Mouse (Mus musculus): Measurements from ENCODE around the gene Myo1e. TPM values are rescaled to one million over a fixed set of nuclear protein-coding genes. Genes with fewer than 3 reads are reported as not detected.
A peak's percentile ranks its signal among the peaks of the same experiment; 100 is the strongest.

Gene Myo1e
- polyA plus RNA-seq, 1 experiment from 2014 or later = 4.1 TPM

GRCm38 (mm10) chr9:70439959-70440358 lies 232.8 kb downstream of the Myo1e start:
- H3K9ac ChIP-seq (ENCODE audit: low read length) = no peak overlapping the region
- no peaks in the 10 kb centered on the region for H3K27me3 ChIP-seq (replicated peaks; ENCODE audit: control insufficient read depth, insufficient read depth, low read length)
- H3K36me3 ChIP-seq (ENCODE audit: control insufficient read depth, insufficient read depth, low read length) = peaks cover 68% of the 10 kb centered on the region
- no peak for ATAC-seq
- H3K4me3 ChIP-seq (ENCODE audit: low read depth, low read length) = no peak overlapping the region
- no peaks in the 10 kb centered on the region for H3K9me3 ChIP-seq (replicated peaks; ENCODE audit: control insufficient read depth, low read length)
- H3K27ac ChIP-seq (ENCODE audit: low read depth, low read length) = no peak overlapping the region
- 98% methylated on average over 4 of the region's 4 CpGs for WGBS
- DNase-seq (ENCODE audit: low spot score) = no peak
- H3K4me2 ChIP-seq (ENCODE audit: low read length) = no peak overlapping the region
- H3K4me1 ChIP-seq (ENCODE audit: control insufficient read depth, insufficient read depth, low read length) = no peaks in the 10 kb centered on the region

GRCm38 (mm10) chr9:70449072-70449471 lies 241.9 kb downstream of the Myo1e start:
- no peak overlapping the region for H3K27ac ChIP-seq (ENCODE audit: low read depth, low read length)
- no peak for ATAC-seq
- 95% methylated on average over 5 of the region's 5 CpGs for WGBS
- H3K27me3 ChIP-seq (replicated peaks; ENCODE audit: control insufficient read depth, insufficient read depth, low read length) = no peaks in the 10 kb centered on the region
- H3K9ac ChIP-seq (ENCODE audit: low read length) = no peak overlapping the region
- H3K9me3 ChIP-seq (replicated peaks; ENCODE audit: control insufficient read depth, low read length) = no peaks in the 10 kb centered on the region
- H3K36me3 ChIP-seq (ENCODE audit: control insufficient read depth, insufficient read depth, low read length) = peaks cover 56% of the 10 kb centered on the region
- no peak overlapping the region for H3K4me3 ChIP-seq (ENCODE audit: low read depth, low read length)
- H3K4me1 ChIP-seq (ENCODE audit: control insufficient read depth, insufficient read depth, low read length) = no peaks in the 10 kb centered on the region
- no peak overlapping the region for H3K4me2 ChIP-seq (ENCODE audit: low read length)
- no peak for DNase-seq (ENCODE audit: low spot score)

Small RNA genes lying within 50 kb of the gene (microRNA-seq; reads per million reads assigned to microRNA genes)
- 4.2 reads per million, percentile 23 among the genes with 10 or more reads in this experiment for gene Mir5626

Other genes starting within 250 kb of the Myo1e start
- gene Bnip2, start 217.9 kb upstream of the Myo1e start, polyA plus RNA-seq (2014; fragmentation: Nextera tagmentation; extraction: Ambion mirVana) = 115 and 116 TPM in 2 replicates
- 233 and 264 TPM in 2 replicates for gene Gtf2a2, start 194.8 kb upstream of the Myo1e start, polyA plus RNA-seq (2014; fragmentation: Nextera tagmentation; extraction: Ambion mirVana)
- gene Gcnt3, start 169.3 kb upstream of the Myo1e start, polyA plus RNA-seq (2014; fragmentation: Nextera tagmentation; extraction: Ambion mirVana) = not detected in 2 replicates
- gene Fam81a, start 64.8 kb upstream of the Myo1e start, polyA plus RNA-seq (2014; fragmentation: Nextera tagmentation; extraction: Ambion mirVana) = 5.6 and 8.4 TPM in 2 replicates
- 77.7 and 101 TPM in 2 replicates for gene Ccnb2, start 214.2 kb downstream of the Myo1e start, polyA plus RNA-seq (2014; fragmentation: Nextera tagmentation; extraction: Ambion mirVana)